Mouse (Mus musculus) heart, postnatal 10 days (tissue): Measurements from ENCODE around the gene Tufm. TPM values are rescaled to one million over a fixed set of nuclear protein-coding genes. Genes with fewer than 3 reads are reported as not detected.
A peak's percentile ranks its signal among the peaks of the same experiment; 100 is the strongest.

Source experiments
- DNase-seq, 2 experiments: peaks; one replicate each; pipeline ENCODE4 v3.0.0; 2021
- intact Hi-C: fragments of 180-260 bp; cut with DNase I; formaldehyde crosslinking; loops from one replicate; pipeline ENCODE4 v1.15.1; 2025
- total RNA-seq, 2 experiments: library from RNA; stranded (reverse); gene quantifications; 2 replicates each; pipeline ENCODE4 v1.2.3; 2021

Gene Tufm
- total RNA-seq, result 100 to 1,000 TPM; 245 to 251 TPM

- DNase-seq, result peak; percentile 97 to 98
- intact Hi-C loops, result no loop called here
Measured at GRCm38 (mm10) chr7:126487052-126487483, at the start of gene Tufm. Gene Tufm, plus strand, starts transcription at chr7:126487361.

GRCm38 (mm10) chr7:126440134-126440533 is 47.0 kb upstream of the Tufm start:
- intact Hi-C loops, result no loop called here

DNA sequence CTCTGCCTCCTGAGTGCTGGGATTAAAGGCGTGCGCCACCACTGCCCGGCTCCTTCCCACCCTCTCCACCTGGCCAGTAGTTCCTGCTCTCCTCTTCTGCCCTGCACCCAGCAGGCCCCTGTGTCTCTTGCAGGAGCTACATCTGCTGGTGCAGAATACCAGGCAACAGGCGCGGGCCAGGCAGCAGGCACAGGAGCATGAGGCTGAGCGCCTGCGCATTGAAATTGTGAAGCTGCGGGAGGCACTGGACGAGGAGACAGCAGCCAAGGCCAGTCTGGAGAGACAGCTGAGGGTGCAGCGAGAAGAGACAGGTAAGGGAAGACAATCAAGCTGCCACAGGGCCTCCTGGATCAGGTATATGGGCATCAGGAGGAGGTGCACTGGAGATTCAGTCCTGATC is 43.2 kb upstream of the Tufm start:
- no peak for DNase-seq
- intact Hi-C loops, result no loop called here

More at GRCm38 (mm10) chr7:126440134-126440533, 47.0 kb upstream of the Tufm start:
- DNase-seq, result no peak

DNA sequence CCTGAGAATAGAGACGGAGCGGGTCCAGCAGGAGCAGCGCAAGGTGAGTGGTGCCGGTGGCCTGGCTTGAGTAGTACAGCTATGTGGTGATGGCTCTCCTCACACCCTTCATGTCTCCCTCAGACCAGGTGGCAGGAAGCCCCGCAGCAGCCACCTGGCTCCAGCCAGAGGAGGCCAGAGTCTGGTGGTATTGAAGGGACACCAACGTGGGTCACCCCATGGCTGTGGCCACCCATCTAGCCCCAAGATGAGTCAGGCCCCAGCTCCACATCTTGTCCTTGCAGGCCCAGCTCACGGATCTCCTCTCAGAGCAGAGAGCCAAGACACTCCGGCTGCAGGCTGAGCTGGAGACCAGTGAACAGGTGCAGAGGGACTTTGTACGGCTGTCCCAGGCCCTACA is 42.6 kb upstream of the Tufm start:
- intact Hi-C loops, result no loop called here
- no peak for DNase-seq

- intact Hi-C loops, result no loop called here
- no peak for DNase-seq
Measured at GRCm38 (mm10) chr7:126445104-126445815, 41.9 kb upstream of the Tufm start.

DNA sequence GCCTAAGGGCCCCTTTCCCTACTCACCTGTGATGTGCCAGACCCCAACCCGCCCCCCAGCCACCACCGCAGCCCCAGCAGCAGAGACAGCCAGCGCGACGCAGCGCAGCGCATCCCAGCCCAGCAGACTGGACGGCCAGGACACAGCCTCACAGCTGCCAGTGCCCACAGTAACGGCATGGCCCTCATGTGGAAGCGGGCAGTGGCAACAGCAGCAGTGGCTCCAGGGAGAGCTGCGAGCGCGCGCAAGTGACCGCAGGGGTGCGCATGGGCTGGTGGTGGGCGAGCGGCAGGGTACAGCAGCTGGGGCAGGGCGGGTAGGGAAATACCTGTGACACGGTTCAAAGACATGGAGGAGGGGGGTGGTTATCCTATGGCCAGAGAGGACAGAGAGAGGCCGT is 40.9 kb upstream of the Tufm start:
- DNase-seq, result no peak
- intact Hi-C loops, result no loop called here

- no peak for DNase-seq
- intact Hi-C loops, result no loop called here
Measured at GRCm38 (mm10) chr7:126448481-126448880, 38.7 kb upstream of the Tufm start.

DNA sequence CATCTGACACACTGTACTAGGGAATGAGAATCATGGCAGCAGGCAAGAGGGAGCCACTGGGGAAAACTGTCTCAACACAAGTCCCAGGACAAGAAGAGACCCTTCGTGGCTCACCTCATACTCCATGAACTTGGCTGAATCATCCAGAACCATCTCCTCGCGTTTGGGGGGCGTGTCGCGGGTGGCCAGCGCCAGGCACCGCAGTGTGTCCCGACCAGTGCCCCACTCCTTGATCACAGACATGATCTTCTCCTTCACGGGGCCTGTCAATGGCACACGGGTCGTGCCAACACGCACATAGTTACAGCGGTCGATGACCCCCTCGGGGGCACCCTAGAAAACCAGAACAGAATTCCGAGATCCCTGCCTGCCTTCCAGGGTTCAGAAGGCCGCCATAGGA is 37.2 kb upstream of the Tufm start:
- DNase-seq, result no peak
- intact Hi-C loops, result no loop called here

GRCm38 (mm10) chr7:126450641-126451040 is 36.5 kb upstream of the Tufm start:
- intact Hi-C loops, result no loop called here
- no peak for DNase-seq

DNA sequence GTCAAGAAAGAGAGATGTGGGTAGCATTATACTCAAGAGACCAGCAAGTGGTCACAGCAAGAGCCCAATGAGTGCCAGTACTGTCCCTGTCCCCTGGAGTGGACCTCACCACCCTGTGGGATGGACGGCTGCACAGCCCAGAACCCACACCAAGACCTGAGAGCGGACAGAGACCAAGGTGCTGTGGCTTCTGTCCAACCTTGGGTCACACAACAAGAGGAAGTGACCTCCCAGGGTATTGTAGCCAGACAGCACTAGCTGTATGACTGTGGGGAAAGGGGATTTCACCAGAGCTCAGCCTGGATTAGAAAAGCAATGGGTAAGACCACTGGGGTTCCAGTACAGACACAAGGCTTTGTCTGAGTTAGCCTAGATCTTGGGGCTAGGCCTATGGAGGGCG is 34.9 kb upstream of the Tufm start:
- intact Hi-C loops, result no loop called here

DNA sequence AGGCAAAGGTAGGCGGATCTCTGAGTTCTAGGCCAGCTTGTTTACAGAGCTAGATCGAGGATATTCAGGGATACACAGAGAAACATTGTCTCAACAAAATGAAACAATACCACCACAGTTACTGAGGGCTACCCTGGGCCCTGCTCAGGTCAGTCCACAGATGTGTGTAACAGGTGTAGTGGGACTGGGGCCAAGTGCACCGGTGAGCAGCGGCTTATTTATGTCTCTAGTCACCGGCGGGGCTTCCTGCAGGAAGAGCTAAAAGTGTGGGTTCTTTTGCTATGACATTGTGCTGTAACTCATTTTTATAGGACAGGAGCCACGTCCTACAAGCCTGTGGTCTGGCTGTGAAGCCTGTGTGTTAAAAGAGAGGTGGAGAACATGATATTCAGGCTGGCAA is 33.3 kb upstream of the Tufm start:
- DNase-seq, result no peak
- intact Hi-C loops, result no loop called here

More for the DNA sequence above, 34.9 kb upstream of the Tufm start:
- DNase-seq, result no peak

DNA sequence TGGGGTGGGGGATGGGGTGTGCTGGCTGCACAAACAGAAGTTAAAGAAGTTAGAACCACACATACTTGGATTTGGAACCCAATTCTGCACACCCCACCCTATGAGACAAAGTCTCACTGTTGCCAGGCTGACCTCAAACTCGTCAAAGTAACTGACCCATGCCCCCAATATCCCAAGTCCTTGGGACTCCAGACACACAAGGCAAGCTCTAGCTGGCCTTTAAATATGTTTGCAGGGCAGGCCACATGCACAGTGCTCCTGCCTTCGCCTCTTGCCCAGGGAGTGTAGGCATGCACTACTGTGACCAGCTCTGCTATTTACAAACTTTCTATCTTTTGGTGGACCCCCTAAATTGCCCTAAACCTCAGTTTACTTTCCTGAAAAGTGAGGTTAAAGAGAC is 31.9 kb upstream of the Tufm start:
- DNase-seq, result no peak

DNA sequence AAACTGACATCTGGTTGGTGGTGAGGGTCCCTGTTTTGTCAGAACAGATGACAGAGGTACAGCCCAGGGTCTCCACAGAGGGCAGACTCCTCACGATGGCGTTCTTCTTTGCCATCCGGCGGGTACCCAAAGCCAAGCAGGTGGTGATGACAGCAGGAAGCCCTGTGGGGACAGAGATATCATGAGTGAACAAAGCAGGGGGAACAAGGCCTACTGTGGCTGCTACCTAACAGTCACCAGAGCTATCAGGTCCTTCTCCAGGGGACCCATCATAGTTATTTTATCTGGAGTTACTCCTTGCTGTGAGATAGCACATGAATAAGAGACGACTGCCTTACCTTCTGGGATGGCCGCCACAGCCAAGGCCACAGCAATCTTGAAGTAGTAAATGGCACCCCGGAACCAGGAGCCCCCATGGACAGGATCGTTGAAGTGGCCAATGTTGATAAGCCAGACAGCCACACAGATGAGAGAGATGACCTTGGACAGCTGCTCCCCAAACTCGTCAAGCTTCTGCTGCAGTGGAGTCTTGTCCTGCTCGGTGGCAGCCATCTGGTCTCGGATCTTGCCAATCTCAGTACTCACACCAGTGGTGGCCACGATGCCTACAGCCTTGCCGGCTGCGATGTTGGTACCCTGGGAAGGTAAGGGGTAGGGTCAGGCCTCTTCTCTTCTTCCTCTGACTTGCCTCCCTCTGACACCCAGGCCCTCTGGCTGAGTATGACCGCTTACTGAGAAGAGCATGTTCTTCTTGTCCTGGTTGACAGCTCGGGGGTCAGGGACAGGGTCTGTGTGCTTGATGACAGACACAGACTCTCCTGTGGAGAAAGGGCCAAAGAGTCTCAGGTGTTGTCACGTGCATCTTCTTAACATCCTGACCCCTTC is 30.5 kb upstream of the Tufm start:
- DNase-seq, result no peak
- intact Hi-C loops, result no loop called here

More for the DNA sequence above, 31.9 kb upstream of the Tufm start:
- intact Hi-C loops, result no loop called here

DNA sequence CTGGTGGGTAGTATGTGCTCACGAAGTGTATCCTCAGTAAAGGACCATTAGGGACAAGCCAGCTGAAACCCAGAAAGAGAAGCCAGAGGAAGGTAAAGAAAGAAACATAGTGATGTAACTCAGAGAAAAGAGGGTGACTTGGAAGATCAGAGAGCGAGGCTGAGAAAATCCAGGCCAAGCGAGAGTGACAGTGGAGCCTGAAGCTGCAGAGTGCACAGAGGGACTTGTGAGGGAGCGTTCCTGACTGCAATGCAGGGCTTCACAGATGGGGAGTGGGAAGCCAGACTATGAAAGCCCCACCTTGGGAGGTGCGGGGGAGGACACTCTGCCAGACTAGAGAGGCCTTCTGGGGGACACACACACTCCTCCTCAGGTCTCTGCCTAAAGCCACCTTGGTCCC is 28.9 kb upstream of the Tufm start:
- intact Hi-C loops, result no loop called here
- no peak for DNase-seq

GRCm38 (mm10) chr7:126458844-126459618 is 28.1 kb upstream of the Tufm start:
- intact Hi-C loops, result no loop called here
- DNase-seq, result no peak

- intact Hi-C loops, result no loop called here
- DNase-seq, result no peak
Measured at GRCm38 (mm10) chr7:126460623-126461399, 26.4 kb upstream of the Tufm start.

GRCm38 (mm10) chr7:126461626-126462025 is 25.5 kb upstream of the Tufm start:
- intact Hi-C loops, result loop anchor here (2.0 kb wide), 1 partner anchor 25 kb away; no protein-coding TSS in a partner anchor
- no peak for DNase-seq

DNA sequence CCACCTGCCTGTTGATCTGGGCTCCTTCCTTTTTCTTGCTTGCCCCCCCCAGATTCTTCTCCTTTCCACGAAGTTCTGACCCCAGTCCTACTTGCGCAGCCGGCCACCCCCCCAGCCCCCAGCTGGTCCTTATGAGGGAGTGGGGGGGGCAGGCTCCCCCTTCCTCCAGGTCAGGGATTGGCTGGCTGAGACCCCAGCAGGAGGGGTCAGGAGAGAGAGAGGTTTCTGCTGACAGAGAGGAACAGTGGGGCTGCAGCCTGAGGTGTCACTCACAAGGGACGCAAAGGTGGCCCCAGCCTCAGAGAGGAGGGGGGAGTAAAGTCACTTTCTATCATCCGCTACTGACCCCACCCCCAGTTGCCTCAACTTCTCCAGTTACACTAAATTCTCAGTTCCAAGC is 24.2 kb upstream of the Tufm start, which contains the start of gene Atp2a1:
Atp2a1 (minus strand) TSS at position 105 of the 400 bp plus-strand sequence.
- no peak for DNase-seq
- intact Hi-C loops, result loop anchor here (2.0 kb wide), 1 partner anchor 26 kb away; no protein-coding TSS in a partner anchor

DNA sequence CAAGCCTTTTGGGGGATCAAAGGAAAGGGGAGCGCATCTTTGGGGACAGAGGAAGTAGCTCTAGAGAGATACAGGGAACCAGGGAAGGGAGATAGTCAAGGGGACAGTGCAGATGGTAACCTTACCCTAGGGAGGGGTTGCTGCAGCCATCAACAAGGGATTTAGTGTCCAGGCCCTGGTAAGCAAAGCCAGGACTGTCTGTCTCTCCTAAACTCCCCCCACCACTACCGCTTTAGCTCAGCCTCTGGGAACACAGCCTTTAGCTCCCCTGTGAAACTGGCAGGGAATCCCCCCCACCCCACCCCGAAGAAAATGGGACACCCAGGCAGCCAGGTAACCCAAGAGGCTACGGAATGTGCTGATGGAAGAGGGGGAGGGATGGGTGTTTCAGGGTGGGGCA is 23.6 kb upstream of the Tufm start:
- no peak for DNase-seq
- intact Hi-C loops, result loop anchor here (2.0 kb wide), 1 partner anchor 27 kb away; no protein-coding TSS in a partner anchor

- peak; percentile 33 to 39 for DNase-seq
Measured at GRCm38 (mm10) chr7:126464121-126464520, 23.0 kb upstream of the Tufm start.

More at GRCm38 (mm10) chr7:126464121-126464520, 23.0 kb upstream of the Tufm start:
- intact Hi-C loops, result no loop called here
